Mouse (Mus musculus): ENCODE data around the gene Mea1. TPM values are rescaled to one million over a fixed set of nuclear protein-coding genes. Genes with fewer than 3 reads are reported as not detected.

Mea1 gene
- polyA plus RNA-seq, 1 experiment from 2014 or later = 158 TPM

- ATAC-seq (ENCODE audit: low FRiP score) = no peak
- H3K27ac ChIP-seq = peak overlapping the region; percentile 94
- H3K4me3 ChIP-seq (replicated peaks) = peak overlapping the region; percentile 65
- peak overlapping the region; percentile 86 for H3K4me2 ChIP-seq
- H3K9me3 ChIP-seq = no peaks in the 10 kb centered on the region
- H3K36me3 ChIP-seq (replicated peaks) = peaks cover 34% of the 10 kb centered on the region
- peak overlapping the region; percentile 86 for H3K9ac ChIP-seq
- WGBS = 42% methylated on average over 15 of the region's 15 CpGs
- H3K27me3 ChIP-seq = no peaks in the 10 kb centered on the region
- H3K4me1 ChIP-seq = peaks cover 48% of the 10 kb centered on the region
Observed at GRCm38 (mm10) chr17:46649811-46650210, 28.8 kb upstream of the Mea1 start.

- Histone ChIP-seq H3K27me3 (no peaks in the 10 kb centered on the region), H3K4me1 (peaks cover 43% of the 10 kb centered on the region), H3K36me3 (replicated peaks) (peaks cover 38% of the 10 kb centered on the region), H3K4me3 (replicated peaks) (peak within 1 kb of the TSS; percentile 65), H3K9me3 (no peaks in the 10 kb centered on the region), H3K27ac (peak within 1 kb of the TSS; percentile 94), H3K9ac (peak within 1 kb of the TSS; percentile 86), H3K4me2 (peak within 1 kb of the TSS; percentile 86)
- whole genome bisulfite sequencing = under 1% methylated on average over 58 of the region's 58 CpGs
- ATAC-seq (ENCODE audit: low FRiP score) = peak; percentile 95
Observed at GRCm38 (mm10) chr17:46650232-46651031, 28.2 kb upstream of the Mea1 start, which contains the start of gene Cul7. TSS of gene Cul7 (plus strand) at chr17:46650337.

- peak overlapping the region; percentile 94; the same call in 1 of the 2 replicates for H3K27ac ChIP-seq
- H3K4me1 ChIP-seq = peaks cover 43% of the 10 kb centered on the region
- 79% methylated on average over 17 of the region's 17 CpGs for WGBS
- H3K36me3 ChIP-seq (replicated peaks) = peaks cover 47% of the 10 kb centered on the region
- no peaks in the 10 kb centered on the region for H3K27me3 ChIP-seq
- peak overlapping the region; percentile 86 for H3K4me2 ChIP-seq
- no peaks in the 10 kb centered on the region for H3K9me3 ChIP-seq
- no peak for ATAC-seq (ENCODE audit: low FRiP score)
- peak overlapping the region; percentile 65 for H3K4me3 ChIP-seq (replicated peaks)
- peak overlapping the region; percentile 86 for H3K9ac ChIP-seq
Observed at GRCm38 (mm10) chr17:46651292-46651691, 27.3 kb upstream of the Mea1 start.

GRCm38 (mm10) chr17:46651755-46652547 lies 26.6 kb upstream of the Mea1 start:
- no peaks in the 10 kb centered on the region for H3K9me3 ChIP-seq
- peaks cover 53% of the 10 kb centered on the region for H3K36me3 ChIP-seq (replicated peaks)
- ATAC-seq (ENCODE audit: low FRiP score) = no peak

GRCm38 (mm10) chr17:46656054-46656453 lies 22.5 kb upstream of the Mea1 start:
- H3K27me3 ChIP-seq = no peaks in the 10 kb centered on the region
- no peak overlapping the region for H3K4me3 ChIP-seq (replicated peaks)
- H3K36me3 ChIP-seq (replicated peaks) = peaks cover 81% of the 10 kb centered on the region
- peaks cover 23% of the 10 kb centered on the region for H3K4me1 ChIP-seq
- no peak overlapping the region for H3K27ac ChIP-seq
- no peak overlapping the region for H3K9ac ChIP-seq
- ATAC-seq (ENCODE audit: low FRiP score) = no peak
- 92% methylated on average over 6 of the region's 6 CpGs for WGBS
- H3K4me2 ChIP-seq = no peak overlapping the region
- no peaks in the 10 kb centered on the region for H3K9me3 ChIP-seq

More at GRCm38 (mm10) chr17:46651755-46652547, 26.6 kb upstream of the Mea1 start:
- 79% methylated on average over 20 of the region's 20 CpGs for WGBS
- Histone ChIP-seq H3K27me3 (no peaks in the 10 kb centered on the region), H3K4me1 (peaks cover 38% of the 10 kb centered on the region), H3K9ac (peak overlapping the region; percentile 86), H3K4me2 (peak overlapping the region; percentile 86), H3K27ac (no peak overlapping the region), H3K4me3 (replicated peaks) (peak overlapping the region; percentile 65)

- Histone ChIP-seq H3K27me3 (no peaks in the 10 kb centered on the region), H3K4me2 (no peak overlapping the region), H3K9me3 (no peaks in the 10 kb centered on the region), H3K4me3 (replicated peaks) (no peak overlapping the region), H3K27ac (no peak overlapping the region), H3K9ac (no peak overlapping the region), H3K4me1 (no peaks in the 10 kb centered on the region), H3K36me3 (replicated peaks) (peaks cover 95% of the 10 kb centered on the region)
- no peak for ATAC-seq (ENCODE audit: low FRiP score)
- 93% methylated on average over 9 of the region's 9 CpGs for WGBS
Observed at GRCm38 (mm10) chr17:46661351-46661750, 17.2 kb upstream of the Mea1 start.

GRCm38 (mm10) chr17:46661981-46662380 lies 16.6 kb upstream of the Mea1 start:
- WGBS = 95% methylated on average over 12 of the region's 12 CpGs
- H3K9ac ChIP-seq = no peak overlapping the region
- H3K36me3 ChIP-seq (replicated peaks) = peaks cover 96% of the 10 kb centered on the region

GRCm38 (mm10) chr17:46662730-46663129 lies 15.9 kb upstream of the Mea1 start:
- H3K27me3 ChIP-seq = no peaks in the 10 kb centered on the region
- 92% methylated on average over 5 of the region's 5 CpGs for WGBS
- no peaks in the 10 kb centered on the region for H3K9me3 ChIP-seq
- H3K4me3 ChIP-seq (replicated peaks) = no peak overlapping the region
- H3K4me1 ChIP-seq = no peaks in the 10 kb centered on the region
- no peak overlapping the region for H3K4me2 ChIP-seq
- H3K27ac ChIP-seq = no peak overlapping the region
- peaks cover 93% of the 10 kb centered on the region for H3K36me3 ChIP-seq (replicated peaks)
- no peak overlapping the region for H3K9ac ChIP-seq
- no peak for ATAC-seq (ENCODE audit: low FRiP score)

More at GRCm38 (mm10) chr17:46661981-46662380, 16.6 kb upstream of the Mea1 start:
- Histone ChIP-seq H3K27ac (no peak overlapping the region), H3K4me2 (no peak overlapping the region), H3K9me3 (no peaks in the 10 kb centered on the region), H3K4me1 (no peaks in the 10 kb centered on the region), H3K27me3 (no peaks in the 10 kb centered on the region), H3K4me3 (replicated peaks) (no peak overlapping the region)
- no peak for ATAC-seq (ENCODE audit: low FRiP score)

- Histone ChIP-seq H3K9ac (no peak overlapping the region), H3K4me1 (no peaks in the 10 kb centered on the region), H3K27me3 (no peaks in the 10 kb centered on the region), H3K4me2 (no peak overlapping the region), H3K9me3 (no peaks in the 10 kb centered on the region), H3K27ac (no peak overlapping the region), H3K36me3 (replicated peaks) (peaks cover 80% of the 10 kb centered on the region), H3K4me3 (replicated peaks) (no peak overlapping the region)
- ATAC-seq (ENCODE audit: low FRiP score) = no peak
- WGBS = 96% methylated on average over 16 of the region's 16 CpGs
Observed at GRCm38 (mm10) chr17:46667712-46668111, 10.9 kb upstream of the Mea1 start.

GRCm38 (mm10) chr17:46669911-46670310 lies 8.7 kb upstream of the Mea1 start:
- Histone ChIP-seq H3K9ac (no peak overlapping the region), H3K36me3 (replicated peaks) (peaks cover 64% of the 10 kb centered on the region), H3K4me1 (peaks cover 17% of the 10 kb centered on the region), H3K4me3 (replicated peaks) (no peak overlapping the region), H3K27me3 (no peaks in the 10 kb centered on the region), H3K27ac (no peak overlapping the region), H3K4me2 (no peak overlapping the region), H3K9me3 (no peaks in the 10 kb centered on the region)
- no peak for ATAC-seq (ENCODE audit: low FRiP score)
- WGBS = 98% methylated on average over 10 of the region's 10 CpGs

- Histone ChIP-seq H3K4me1 (peaks cover 33% of the 10 kb centered on the region), H3K9me3 (no peaks in the 10 kb centered on the region), H3K36me3 (replicated peaks) (peaks cover 61% of the 10 kb centered on the region), H3K27me3 (no peaks in the 10 kb centered on the region), H3K4me3 (replicated peaks) (peak within 1 kb of the TSS; percentile 61), H3K9ac (peak within 1 kb of the TSS; percentile 68), H3K27ac (peak within 1 kb of the TSS; percentile 73), H3K4me2 (peak within 1 kb of the TSS; percentile 88)
- under 1% methylated on average over 43 of the region's 43 CpGs for WGBS
- ATAC-seq (ENCODE audit: low FRiP score) = peak; percentile 91
Observed at GRCm38 (mm10) chr17:46673850-46674529, 4.6 kb upstream of the Mea1 start, which contains the start of gene Rrp36. TSS of gene Rrp36 (minus strand) at chr17:46674352.

All from forebrain, embryonic 12.5 days (tissue).